Mouse (Mus musculus) spleen, adult 2 months (tissue): ENCODE measurements around the gene Orc3. TPM values are rescaled to one million over a fixed set of nuclear protein-coding genes. Genes with fewer than 3 reads are reported as not detected.

Experiments used
- DNase-seq, 2 experiments: peaks; one replicate each; pipeline versions ENCODE4 v3.0.0 to v3.0.0-alpha.2; 2012 to 2021; ENCODE audit warnings: low spot score in 2 of 2, low read depth in 1 of 2
- H3K27ac ChIP-seq: fragments of 200-500 bp; 2 replicates; pipeline ENCODE4 v1.5.1; 2012; ENCODE audit warnings: low read length, inconsistent platforms; ENCODE audit not compliant: insufficient read depth
- H3K27me3 ChIP-seq: fragments of 200-500 bp; 2 replicates; pipeline ENCODE4 v1.6.1; 2012; ENCODE audit warnings: mild to moderate bottlenecking, moderate library complexity, low read length, inconsistent platforms; ENCODE audit not compliant: control insufficient read depth, insufficient read depth
- H3K36me3 ChIP-seq: fragments of 200-500 bp; 2 replicates; pipeline ENCODE4 v1.6.1; 2012; ENCODE audit warnings: mild to moderate bottlenecking, low read length, inconsistent platforms; ENCODE audit not compliant: control insufficient read depth, insufficient read depth
- H3K4me1 ChIP-seq: fragments of 200-500 bp; 2 replicates; pipeline ENCODE4 v1.6.1; 2011; ENCODE audit warnings: inconsistent platforms; ENCODE audit not compliant: control insufficient read depth, insufficient read depth, insufficient read length
- H3K4me3 ChIP-seq: fragments of 200-500 bp; 2 replicates; pipeline ENCODE4 v1.5.1; 2011; ENCODE audit warnings: mild to moderate bottlenecking, inconsistent platforms; ENCODE audit not compliant: insufficient read depth, insufficient read length; ENCODE audit errors: extremely low read depth
- CTCF ChIP-seq: fragments of 200-500 bp; IDR thresholded peaks from 2 replicates; pipeline ENCODE4 v1.5.1; 2011; ENCODE audit warnings: mild to moderate bottlenecking, inconsistent platforms; ENCODE audit not compliant: insufficient read depth, insufficient read length, insufficient replicate concordance; ENCODE audit errors: extremely low read depth
- POLR2A ChIP-seq: fragments of 200-500 bp; IDR thresholded peaks from 2 replicates; pipeline ENCODE4 v1.6.1; 2011; ENCODE audit warnings: low read depth, low read length, inconsistent platforms
- WGBS: fragments of 180-500 bp; shearing (Covaris S2); methylation state at CpG from one replicate; pipeline ENCODE4 v1.1.7; 2018; 5-methylcytosine and 5-hydroxymethylcytosine counted together
- polyA plus RNA-seq: library from polyadenylated mRNA; depleted of rRNA; stranded (reverse); fragments of >200 nt; gene quantifications from 2 replicates; pipeline ENCODE4 v1.2.3, GENCODE M21; 2012; rRNA removed

Orc3 gene
- polyA plus RNA-seq, 1 experiment, result 11.5 TPM

- DNase-seq, result no peak
- Histone ChIP-seq H3K36me3 (no peaks in the 10 kb centered on the region), H3K27me3 (no peaks in the 10 kb centered on the region), H3K27ac (no peak overlapping the region), H3K4me1 (no peaks in the 10 kb centered on the region), H3K4me3 (no peak overlapping the region)
- TF ChIP-seq CTCF (no peak), POLR2A (no peak)
- WGBS, result 93% methylated on average over 4 of the region's 4 CpGs
Observed at GRCm38 (mm10) chr4:34523586-34523985, 91.2 kb downstream of the Orc3 start.

GRCm38 (mm10) chr4:34522846-34523245 lies 91.9 kb downstream of the Orc3 start:
- Histone ChIP-seq H3K36me3 (no peaks in the 10 kb centered on the region), H3K27me3 (no peaks in the 10 kb centered on the region), H3K4me3 (no peak overlapping the region), H3K4me1 (no peaks in the 10 kb centered on the region), H3K27ac (no peak overlapping the region)
- 71% methylated on average over 3 of the region's 3 CpGs for WGBS
- DNase-seq, result no peak
- no peak for TF ChIP-seq CTCF

Other genes starting within 250 kb of the Orc3 start
- gene Akirin2, start 64.0 kb downstream of the Orc3 start, polyA plus RNA-seq, result 15.9 and 22.0 TPM in 2 replicates
- 4.8 and 5.1 TPM in 2 replicates for gene Rars2, start within 50 bp of the Orc3 start, polyA plus RNA-seq
- gene Slc35a1, start 72.5 kb upstream of the Orc3 start, polyA plus RNA-seq, result 4.8 and 5.5 TPM in 2 replicates
- gene Cfap206, start 115.3 kb upstream of the Orc3 start, polyA plus RNA-seq, result not detected in 2 replicates
- not detected in 2 replicates for gene Gm136, start 141.3 kb upstream of the Orc3 start, polyA plus RNA-seq
- 1.0 and 1.1 TPM in 2 replicates for gene Smim8, start 163.5 kb upstream of the Orc3 start, polyA plus RNA-seq